Mouse (Mus musculus): ENCODE measurements at regions not wholly inside any gene's neighbourhood (a gene's known extent, or its start where the extent isn't known, plus 50 kb on each side); places are given as distances from the start of the nearest gene placed in this dataset.

DNA sequence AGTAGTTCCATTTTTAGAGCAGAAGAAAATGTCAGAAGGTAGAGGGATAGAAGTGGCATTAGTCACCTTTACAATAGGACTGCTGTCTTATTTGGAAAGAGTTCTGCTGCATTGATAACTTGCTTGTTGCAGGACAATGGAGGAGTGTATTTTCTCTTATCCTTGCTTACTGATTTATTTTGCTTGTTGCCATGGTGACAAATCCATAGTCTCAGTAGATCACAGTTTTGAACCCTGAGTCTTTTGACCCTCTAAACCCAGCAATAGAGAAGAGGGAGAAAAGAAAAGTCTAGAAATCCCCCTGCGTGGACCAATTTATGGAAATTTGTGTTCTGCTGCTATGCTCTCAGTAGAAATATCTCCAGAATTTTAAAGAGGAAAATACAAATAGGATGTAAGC lies 561.6 kb downstream of the Lmo7 start:
- no peak overlapping the region for H3K9ac ChIP-seq (ENCODE audit: low read depth, low read length)
- H3K4me1 ChIP-seq (ENCODE audit: control insufficient read depth, low read depth, low read length) = no peaks in the 10 kb centered on the region
- no peak for ATAC-seq (ENCODE audit: low read depth)
- H3K36me3 ChIP-seq (ENCODE audit: control insufficient read depth, insufficient read depth) = no peaks in the 10 kb centered on the region
- no peak overlapping the region for H3K4me2 ChIP-seq (ENCODE audit: low read depth, low read length)
- 52% methylated on average over 1 of the region's 1 CpGs for WGBS (ENCODE audit: insufficient replicate concordance)
- no peaks in the 10 kb centered on the region for H3K9me3 ChIP-seq (replicated peaks; ENCODE audit: control insufficient read depth, low read length)
- no peak overlapping the region for H3K27ac ChIP-seq (ENCODE audit: low read length)
- H3K4me3 ChIP-seq (ENCODE audit: low read depth, low read length) = no peak overlapping the region
- H3K27me3 ChIP-seq (ENCODE audit: control insufficient read depth, insufficient read depth, low read depth, low read length) = no peaks in the 10 kb centered on the region

DNA sequence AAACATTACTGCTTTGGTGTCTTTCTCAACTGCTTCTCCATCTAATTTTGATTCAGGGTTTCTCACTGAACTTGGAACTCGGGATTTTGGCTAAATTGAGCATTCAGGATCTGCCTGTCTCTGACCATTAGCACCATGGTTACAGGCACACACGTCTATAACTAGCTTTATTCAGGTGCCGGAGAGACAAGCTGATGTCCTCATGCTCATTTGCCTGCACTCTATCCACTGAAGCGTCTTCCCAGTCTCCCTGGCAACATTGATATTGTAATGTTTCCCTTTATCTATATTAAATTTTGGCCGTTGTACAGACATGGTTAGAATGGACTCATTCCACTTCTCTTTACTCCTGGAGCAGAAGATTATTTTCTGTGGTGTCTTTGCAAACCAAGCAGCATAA lies 520.3 kb downstream of the Lmo7 start:
- no peak for ATAC-seq (ENCODE audit: low read depth)
- Histone ChIP-seq H3K4me2 (ENCODE audit: low read depth, low read length) (no peak overlapping the region), H3K36me3 (ENCODE audit: control insufficient read depth, insufficient read depth) (no peaks in the 10 kb centered on the region), H3K9me3 (replicated peaks; ENCODE audit: control insufficient read depth, low read length) (no peaks in the 10 kb centered on the region), H3K27ac (ENCODE audit: low read length) (no peak overlapping the region), H3K4me1 (ENCODE audit: control insufficient read depth, low read depth, low read length) (no peaks in the 10 kb centered on the region), H3K4me3 (ENCODE audit: low read depth, low read length) (no peak overlapping the region), H3K27me3 (ENCODE audit: control insufficient read depth, insufficient read depth, low read depth, low read length) (no peaks in the 10 kb centered on the region), H3K9ac (ENCODE audit: low read depth, low read length) (no peak overlapping the region)
- 51% methylated on average over 5 of the region's 5 CpGs for WGBS (ENCODE audit: insufficient replicate concordance)

DNA sequence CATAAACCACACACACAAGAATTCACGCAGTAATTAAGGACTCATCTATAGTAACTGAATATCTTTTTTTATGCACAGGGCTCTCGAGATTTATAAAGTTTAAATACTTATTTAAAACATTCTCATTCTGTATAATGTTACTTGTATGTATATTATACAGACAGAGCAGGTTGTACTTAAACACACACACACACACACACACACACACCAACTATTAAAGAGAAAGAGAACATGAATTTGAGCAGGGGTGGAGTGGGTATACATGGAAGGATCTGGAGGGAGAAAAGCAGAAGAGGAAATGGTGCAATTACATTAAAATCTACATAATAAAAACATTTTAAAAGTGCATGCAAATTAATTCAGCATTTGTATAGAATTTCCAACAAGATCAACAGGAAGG lies 518.8 kb downstream of the Lmo7 start:
- Histone ChIP-seq H3K4me1 (ENCODE audit: control insufficient read depth, low read depth, low read length) (no peaks in the 10 kb centered on the region), H3K4me3 (ENCODE audit: low read depth, low read length) (no peak overlapping the region), H3K9me3 (replicated peaks; ENCODE audit: control insufficient read depth, low read length) (no peaks in the 10 kb centered on the region), H3K27me3 (ENCODE audit: control insufficient read depth, insufficient read depth, low read depth, low read length) (no peaks in the 10 kb centered on the region), H3K27ac (ENCODE audit: low read length) (no peak overlapping the region), H3K36me3 (ENCODE audit: control insufficient read depth, insufficient read depth) (no peaks in the 10 kb centered on the region), H3K9ac (ENCODE audit: low read depth, low read length) (no peak overlapping the region), H3K4me2 (ENCODE audit: low read depth, low read length) (no peak overlapping the region)
- 44% methylated on average over 2 of the region's 2 CpGs for WGBS (ENCODE audit: insufficient replicate concordance)
- ATAC-seq (ENCODE audit: low read depth) = no peak

DNA sequence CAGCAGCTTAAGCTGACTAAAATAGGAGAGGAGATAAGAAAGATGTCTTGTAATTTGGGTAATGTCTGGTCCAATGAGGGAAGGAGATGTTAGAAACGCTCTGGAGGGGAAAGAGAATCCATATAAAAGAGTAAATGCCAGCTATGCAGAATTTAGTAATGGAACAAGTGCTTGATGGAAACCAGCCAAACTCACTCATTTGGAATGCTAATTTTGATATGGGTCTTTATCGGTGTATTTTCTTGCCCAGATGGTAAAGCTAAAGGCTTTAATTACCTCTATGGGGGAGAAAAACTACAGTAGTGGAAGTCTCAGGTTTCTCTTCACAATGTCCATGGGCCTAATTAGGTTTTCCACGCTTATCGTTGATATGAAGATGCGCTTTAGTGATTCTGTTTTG lies 518.3 kb downstream of the Lmo7 start:
- Histone ChIP-seq H3K9ac (ENCODE audit: low read depth, low read length) (no peak overlapping the region), H3K27ac (ENCODE audit: low read length) (no peak overlapping the region), H3K27me3 (ENCODE audit: control insufficient read depth, insufficient read depth, low read depth, low read length) (no peaks in the 10 kb centered on the region), H3K36me3 (ENCODE audit: control insufficient read depth, insufficient read depth) (no peaks in the 10 kb centered on the region), H3K9me3 (replicated peaks; ENCODE audit: control insufficient read depth, low read length) (no peaks in the 10 kb centered on the region), H3K4me1 (ENCODE audit: control insufficient read depth, low read depth, low read length) (no peaks in the 10 kb centered on the region), H3K4me2 (ENCODE audit: low read depth, low read length) (no peak overlapping the region), H3K4me3 (ENCODE audit: low read depth, low read length) (no peak overlapping the region)
- no peak for ATAC-seq (ENCODE audit: low read depth)
- 69% methylated on average over 5 of the region's 5 CpGs for WGBS (ENCODE audit: insufficient replicate concordance)

DNA sequence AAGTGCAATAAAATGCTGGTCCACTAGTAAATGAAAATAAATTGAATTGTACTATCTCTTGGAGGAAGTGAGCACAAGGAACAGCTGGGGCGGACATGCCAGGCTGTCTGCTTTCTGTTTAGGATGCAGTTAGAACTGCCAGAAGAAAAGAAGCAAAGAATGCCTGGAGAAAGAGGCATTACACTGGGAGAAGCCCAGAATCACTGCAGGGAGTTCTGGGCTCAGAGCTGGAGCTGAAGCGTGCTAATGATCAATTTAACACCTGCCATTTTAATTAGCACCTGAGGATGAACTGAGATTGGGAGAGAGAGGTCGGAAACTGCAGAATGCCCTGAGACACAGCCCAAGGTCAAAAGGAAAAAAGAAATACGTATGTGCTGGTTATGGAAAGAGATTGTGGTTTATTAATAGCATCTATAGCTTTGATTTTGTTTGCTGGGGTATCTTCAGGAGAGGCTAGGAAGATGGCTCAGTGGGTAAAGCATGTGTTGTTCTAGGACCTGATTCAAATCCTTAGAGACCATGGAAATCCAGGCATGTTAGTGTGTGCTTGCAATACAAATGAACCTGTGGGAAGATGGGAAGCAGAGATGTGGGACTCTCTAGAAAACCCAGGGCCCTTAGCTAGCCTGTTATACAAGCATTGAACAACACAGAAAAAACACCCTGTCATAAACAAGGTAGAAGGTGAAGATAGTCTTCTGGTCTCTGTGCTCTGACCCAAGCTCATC lies 514.2 kb downstream of the Lmo7 start:
- Histone ChIP-seq H3K27ac (ENCODE audit: low read length) (no peak overlapping the region), H3K9me3 (replicated peaks; ENCODE audit: control insufficient read depth, low read length) (no peaks in the 10 kb centered on the region), H3K27me3 (ENCODE audit: control insufficient read depth, insufficient read depth, low read depth, low read length) (no peaks in the 10 kb centered on the region), H3K36me3 (ENCODE audit: control insufficient read depth, insufficient read depth) (no peaks in the 10 kb centered on the region), H3K4me2 (ENCODE audit: low read depth, low read length) (no peak overlapping the region), H3K4me3 (ENCODE audit: low read depth, low read length) (no peak overlapping the region), H3K4me1 (ENCODE audit: control insufficient read depth, low read depth, low read length) (no peaks in the 10 kb centered on the region), H3K9ac (ENCODE audit: low read depth, low read length) (no peak overlapping the region)
- 40% methylated on average over 4 of the region's 4 CpGs for WGBS (ENCODE audit: insufficient replicate concordance)
- no peak for ATAC-seq (ENCODE audit: low read depth)

DNA sequence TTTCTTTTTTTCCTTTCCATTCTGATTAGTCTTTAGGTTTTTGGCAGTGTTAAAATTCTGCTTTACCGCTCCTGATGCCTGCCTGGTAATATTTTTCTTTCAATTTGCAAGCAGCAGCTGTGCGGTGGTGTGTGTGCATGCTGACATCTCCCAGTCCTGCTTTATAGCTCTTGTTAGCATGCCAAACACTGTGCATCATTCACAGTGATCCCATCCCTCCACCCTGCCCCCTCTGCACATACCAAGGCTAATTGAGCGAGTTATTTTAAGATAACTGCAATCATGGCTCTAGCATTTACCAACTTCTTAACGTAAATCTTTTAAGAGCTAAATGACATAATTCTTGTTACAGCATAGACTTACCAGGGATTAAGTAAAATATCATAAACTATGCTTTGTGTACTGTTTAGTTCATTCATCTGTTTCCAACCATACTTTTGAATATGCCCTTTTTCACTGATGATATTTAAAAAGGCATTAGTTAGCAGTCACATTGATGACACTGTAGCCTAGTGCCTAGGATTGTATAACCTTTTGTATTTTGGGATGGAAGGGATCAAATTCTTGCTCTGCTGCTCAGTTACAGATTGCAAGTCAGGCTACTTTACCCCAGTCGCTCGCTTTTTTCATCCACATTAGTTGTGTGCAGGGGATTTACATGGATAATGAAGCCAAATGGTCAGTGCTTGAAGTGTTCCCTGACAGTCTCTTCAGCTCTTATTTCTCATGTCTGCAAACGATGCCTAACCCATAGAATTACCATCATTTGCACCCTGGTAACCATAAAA lies 487.0 kb downstream of the Lmo7 start:
- Histone ChIP-seq H3K4me3 (ENCODE audit: low read depth, low read length) (no peak overlapping the region), H3K36me3 (ENCODE audit: control insufficient read depth, insufficient read depth) (no peaks in the 10 kb centered on the region), H3K9ac (ENCODE audit: low read depth, low read length) (no peak overlapping the region), H3K9me3 (replicated peaks; ENCODE audit: control insufficient read depth, low read length) (no peaks in the 10 kb centered on the region), H3K27ac (ENCODE audit: low read length) (no peak overlapping the region), H3K4me2 (ENCODE audit: low read depth, low read length) (no peak overlapping the region), H3K27me3 (ENCODE audit: control insufficient read depth, insufficient read depth, low read depth, low read length) (no peaks in the 10 kb centered on the region), H3K4me1 (ENCODE audit: control insufficient read depth, low read depth, low read length) (no peaks in the 10 kb centered on the region)
- ATAC-seq (ENCODE audit: low read depth) = no peak
- WGBS (ENCODE audit: insufficient replicate concordance) = 61% methylated on average over 7 of the region's 7 CpGs

DNA sequence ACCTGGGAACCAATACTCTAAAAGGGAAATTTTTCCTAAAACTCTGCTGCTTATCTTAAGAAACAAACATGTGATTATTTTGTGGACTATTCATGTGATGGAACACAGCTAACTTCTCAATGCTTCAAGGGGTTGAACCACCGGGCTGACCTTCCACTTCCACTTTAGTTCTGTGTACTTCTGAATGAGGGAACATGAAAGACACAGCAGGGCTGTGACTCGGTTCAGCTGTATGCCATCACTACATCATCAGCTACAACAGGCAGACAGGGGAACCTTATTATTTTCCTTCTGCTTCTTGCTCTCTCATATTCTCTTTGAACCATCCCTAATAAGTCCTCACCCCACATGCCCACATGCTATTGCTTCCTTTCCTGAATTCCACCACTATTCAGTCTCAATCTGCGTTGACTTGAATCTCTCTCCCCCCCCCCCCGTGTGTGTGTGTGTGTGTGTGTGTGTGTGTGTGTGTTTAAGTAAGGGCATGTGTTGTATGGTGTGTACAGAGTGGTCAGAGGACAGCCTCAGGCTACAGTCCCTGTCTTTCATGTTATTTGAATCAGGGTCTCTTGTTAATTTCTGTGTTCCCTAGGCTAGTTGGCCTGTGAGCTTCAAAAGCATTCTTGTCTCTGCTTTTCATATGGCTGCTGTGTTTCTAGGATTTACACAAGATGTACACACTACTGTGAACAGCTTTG lies 485.7 kb downstream of the Lmo7 start:
- WGBS (ENCODE audit: insufficient replicate concordance) = 43% methylated on average over 4 of the region's 4 CpGs
- Histone ChIP-seq H3K4me1 (ENCODE audit: control insufficient read depth, low read depth, low read length) (no peaks in the 10 kb centered on the region), H3K4me2 (ENCODE audit: low read depth, low read length) (no peak overlapping the region), H3K9me3 (replicated peaks; ENCODE audit: control insufficient read depth, low read length) (no peaks in the 10 kb centered on the region), H3K4me3 (ENCODE audit: low read depth, low read length) (no peak overlapping the region), H3K9ac (ENCODE audit: low read depth, low read length) (no peak overlapping the region), H3K27ac (ENCODE audit: low read length) (no peak overlapping the region), H3K27me3 (ENCODE audit: control insufficient read depth, insufficient read depth, low read depth, low read length) (no peaks in the 10 kb centered on the region), H3K36me3 (ENCODE audit: control insufficient read depth, insufficient read depth) (no peaks in the 10 kb centered on the region)
- ATAC-seq (ENCODE audit: low read depth) = no peak

DNA sequence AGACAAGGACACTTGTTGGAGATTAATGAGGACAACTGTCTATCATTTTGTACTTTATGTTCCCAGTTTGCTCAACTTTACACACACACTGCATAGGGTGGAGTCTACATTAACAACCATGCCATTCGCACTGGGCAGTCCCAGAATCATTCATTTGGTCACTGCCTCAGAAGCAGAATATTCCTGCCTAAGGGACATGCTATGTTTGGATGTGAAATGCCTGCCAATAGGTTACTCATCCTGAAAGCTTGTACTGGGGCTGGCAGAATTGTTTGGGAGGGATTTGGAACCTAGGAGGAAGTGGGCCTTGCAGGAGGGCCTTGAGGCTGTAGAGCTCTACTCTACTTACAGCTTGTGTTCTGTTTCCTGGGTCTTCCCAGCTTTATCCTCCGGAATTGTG lies 482.3 kb downstream of the Lmo7 start:
- no peak for ATAC-seq (ENCODE audit: low read depth)
- no peaks in the 10 kb centered on the region for H3K4me1 ChIP-seq (ENCODE audit: control insufficient read depth, low read depth, low read length)
- no peaks in the 10 kb centered on the region for H3K9me3 ChIP-seq (replicated peaks; ENCODE audit: control insufficient read depth, low read length)
- H3K27ac ChIP-seq (ENCODE audit: low read length) = no peak overlapping the region
- no peak overlapping the region for H3K9ac ChIP-seq (ENCODE audit: low read depth, low read length)
- no peak overlapping the region for H3K4me2 ChIP-seq (ENCODE audit: low read depth, low read length)
- no peak overlapping the region for H3K4me3 ChIP-seq (ENCODE audit: low read depth, low read length)
- WGBS (ENCODE audit: insufficient replicate concordance) = 47% methylated on average over 2 of the region's 2 CpGs
- no peaks in the 10 kb centered on the region for H3K36me3 ChIP-seq (ENCODE audit: control insufficient read depth, insufficient read depth)
- no peaks in the 10 kb centered on the region for H3K27me3 ChIP-seq (ENCODE audit: control insufficient read depth, insufficient read depth, low read depth, low read length)
